ENCODE assay signal across 8 mouse cellular contexts in genomic region chr9:50235908-50236307, GRCm38 (mm10).
A peak's percentile ranks its signal among the peaks of the same experiment; 100 is the strongest.
DNase-seq lines count a peak whose midpoint lies in the region; ATAC-seq lines count a peak whose summit lies in the region.

No protein-coding gene starts in this region.

- H3K4me1 ChIP-seq in hindbrain, embryonic 15.5 days (replicated peaks) = peaks cover 18% of the 10 kb centered on the region

- H3K4me3 ChIP-seq in hindbrain, embryonic 15.5 days = no peak overlapping the region

- no peak overlapping the region for H3K9ac ChIP-seq in hindbrain, embryonic 15.5 days

- ATAC-seq in frontal cortex, adult (ENCODE audit: low TSS enrichment) = peak; percentile 38; the same call in 1 of the 2 replicates
- ATAC-seq in hindbrain, embryonic 15.5 days (ENCODE audit: low FRiP score, low read depth) = peak; percentile 85
- ATAC-seq in erythroblast, adult 5-6 weeks (replicated peaks; ENCODE audit: low FRiP score, poor library complexity, severe bottlenecking) = no peak

- no peaks in the 10 kb centered on the region for H3K27me3 ChIP-seq in hindbrain, embryonic 15.5 days

- WGBS in hindbrain, embryonic 15.5 days = 5% methylated on average over 1 of the region's 1 CpGs

- H3K4me2 ChIP-seq in hindbrain, embryonic 15.5 days = no peak overlapping the region

- no peak for DNase-seq in frontal cortex, postnatal 25 days (ENCODE audit: low spot score in 2 of 2)
- peak; percentile 37 to 54 for DNase-seq in right cerebral cortex, postnatal 10 days (ENCODE audit: low spot score in 2 of 2)
- no peak for DNase-seq in right cerebral cortex, postnatal 14 days
- no peak for DNase-seq in thymus, postnatal 25 days
- DNase-seq in cerebellum, postnatal 25 days = no peak

- no peaks in the 10 kb centered on the region for H3K36me3 ChIP-seq in hindbrain, embryonic 15.5 days

- no peaks in the 10 kb centered on the region for H3K9me3 ChIP-seq in hindbrain, embryonic 15.5 days

- no peak overlapping the region for H3K27ac ChIP-seq in hindbrain, embryonic 15.5 days (replicated peaks)

Comparison
In these comparisons a context has a peak if more than half of its experiments do, and no peak if none do; other contexts are left out.
1. DNase-seq: peak in right cerebral cortex, postnatal 10 days (2 of 2); none in frontal cortex, postnatal 25 days (0 of 2), right cerebral cortex, postnatal 14 days (single experiment), thymus, postnatal 25 days (single experiment) and cerebellum, postnatal 25 days (0 of 2).